Mouse (Mus musculus): Measurements from ENCODE around the gene Lrrc15.

The Lrrc15 gene

GRCm38 (mm10) chr16:30275558-30276340 lies 7.3 kb downstream of the Lrrc15 start:
- DNase-seq (ENCODE audit: low read depth): no peak

GRCm38 (mm10) chr16:30273065-30273464 lies 10.0 kb downstream of the Lrrc15 start:
- no peak for DNase-seq (ENCODE audit: low read depth)

GRCm38 (mm10) chr16:30271941-30272595 lies 11.0 kb downstream of the Lrrc15 start:
- no peak for DNase-seq (ENCODE audit: low read depth)

- DNase-seq (ENCODE audit: low read depth): no peak
These were observed 11.8 kb downstream of the Lrrc15 start for GRCm38 (mm10) chr16:30271223-30271761.

GRCm38 (mm10) chr16:30267359-30267758 lies 15.7 kb downstream of the Lrrc15 start, which contains the start of gene Cpn2:
TSS of gene Cpn2 (minus strand) at chr16:30267499.
- no peak for DNase-seq (ENCODE audit: low read depth)

GRCm38 (mm10) chr16:30266561-30266960 lies 16.5 kb downstream of the Lrrc15 start:
- no peak for DNase-seq (ENCODE audit: low read depth)

GRCm38 (mm10) chr16:30265611-30266010 lies 17.4 kb downstream of the Lrrc15 start:
- DNase-seq (ENCODE audit: low read depth): no peak

GRCm38 (mm10) chr16:30263156-30263555 lies 19.9 kb downstream of the Lrrc15 start:
- DNase-seq (ENCODE audit: low read depth): no peak

GRCm38 (mm10) chr16:30262664-30263063 lies 20.4 kb downstream of the Lrrc15 start:
- DNase-seq (ENCODE audit: low read depth): peak; percentile 61

- no peak for DNase-seq (ENCODE audit: low read depth)
These were observed 20.9 kb downstream of the Lrrc15 start for GRCm38 (mm10) chr16:30262157-30262556.

- no peak for DNase-seq (ENCODE audit: low read depth)
These were observed 21.7 kb downstream of the Lrrc15 start for GRCm38 (mm10) chr16:30261341-30261740.

- DNase-seq (ENCODE audit: low read depth): no peak
These were observed 22.9 kb downstream of the Lrrc15 start for GRCm38 (mm10) chr16:30260012-30260635.

- no peak for DNase-seq (ENCODE audit: low read depth)
These were observed 23.6 kb downstream of the Lrrc15 start for GRCm38 (mm10) chr16:30259444-30259843.

GRCm38 (mm10) chr16:30258441-30258840 lies 24.6 kb downstream of the Lrrc15 start:
- no peak for DNase-seq (ENCODE audit: low read depth)

- DNase-seq (ENCODE audit: low read depth): no peak
These were observed 25.3 kb downstream of the Lrrc15 start for GRCm38 (mm10) chr16:30257718-30258117.

GRCm38 (mm10) chr16:30255061-30255460 lies 28.0 kb downstream of the Lrrc15 start:
- no peak for DNase-seq (ENCODE audit: low read depth)

- no peak for DNase-seq (ENCODE audit: low read depth)
These were observed 29.2 kb downstream of the Lrrc15 start for GRCm38 (mm10) chr16:30253900-30254299.

- no peak for DNase-seq (ENCODE audit: low read depth)
These were observed 29.7 kb downstream of the Lrrc15 start for GRCm38 (mm10) chr16:30253374-30253773.

GRCm38 (mm10) chr16:30252003-30252418 lies 31.0 kb downstream of the Lrrc15 start:
- peak; percentile 72 for DNase-seq (ENCODE audit: low read depth)

- no peak for DNase-seq (ENCODE audit: low read depth)
These were observed 38.9 kb downstream of the Lrrc15 start for GRCm38 (mm10) chr16:30244037-30244700.

GRCm38 (mm10) chr16:30241623-30242022 lies 41.4 kb downstream of the Lrrc15 start:
- no peak for DNase-seq (ENCODE audit: low read depth)

GRCm38 (mm10) chr16:30238791-30239190 lies 44.3 kb downstream of the Lrrc15 start:
- DNase-seq (ENCODE audit: low read depth): no peak

Measured in c-Kit-positive CD71-positive TER-119-negative erythroid progenitor cells, embryonic 14.5 days (primary cell).